Mouse (Mus musculus) midbrain, embryonic 12.5 days (tissue): ENCODE results near the gene Moxd1. TPM values are rescaled to one million over a fixed set of nuclear protein-coding genes. Genes with fewer than 3 reads are reported as not detected.

ENCODE experiments used
- ATAC-seq: fragments of 200-750 bp; cut with Nextera tagmentation; 2 replicates; pipeline ENCODE4 v1.8.0; 2017; ENCODE audit warnings: low read depth, moderate TSS enrichment, moderate library complexity; ENCODE audit not compliant: low FRiP score
- H3K27ac ChIP-seq: fragments of 300-500 bp; sonication (generic); replicated peaks from 2 replicates; pipeline ENCODE4 v1.5.1; 2016; ENCODE audit warnings: mild to moderate bottlenecking
- H3K27me3 ChIP-seq: fragments of 300-500 bp; sonication (generic); 2 replicates; pipeline ENCODE4 v1.6.1; 2016; ENCODE audit warnings: mild to moderate bottlenecking
- H3K36me3 ChIP-seq: fragments of 300-500 bp; sonication (generic); 2 replicates; pipeline ENCODE4 v1.6.1; 2016
- H3K4me1 ChIP-seq: fragments of 300-500 bp; sonication (generic); 2 replicates; pipeline ENCODE4 v1.6.1; 2016
- H3K4me2 ChIP-seq: fragments of 300-500 bp; sonication (generic); replicated peaks from 2 replicates; pipeline ENCODE4 v1.6.1; 2016; ENCODE audit warnings: mild to moderate bottlenecking, moderate library complexity
- H3K4me3 ChIP-seq: fragments of 300-500 bp; sonication (generic); 2 replicates; pipeline ENCODE4 v1.5.1; 2016; ENCODE audit warnings: mild to moderate bottlenecking
- H3K9ac ChIP-seq: fragments of 300-500 bp; sonication (generic); replicated peaks from 2 replicates; pipeline ENCODE4 v1.6.1; 2016; ENCODE audit warnings: mild to moderate bottlenecking, moderate library complexity
- H3K9me3 ChIP-seq: fragments of 300-500 bp; sonication (generic); 2 replicates; pipeline ENCODE4 v1.6.1; 2016; ENCODE audit warnings: mild to moderate bottlenecking
- WGBS: fragments of 180-500 bp; shearing (Covaris S2); methylation state at CpG from one replicate; pipeline ENCODE4 v1.1.7; 2016; 5-methylcytosine and 5-hydroxymethylcytosine counted together
- polyA plus RNA-seq: library from polyadenylated mRNA; unstranded; fragments of >200 nt; fragmentation: Nextera tagmentation; extraction: Ambion mirVana; gene quantifications from 2 replicates; pipeline ENCODE4 v1.2.1, GENCODE M21; 2016

Moxd1 gene
- 1.8 and 2.0 TPM in 2 replicates for polyA plus RNA-seq

- H3K9me3 ChIP-seq: no peaks in the 10 kb centered on the region
- peak within 1 kb of the TSS; percentile 50 for H3K4me3 ChIP-seq
- peaks cover 19% of the 10 kb centered on the region for H3K4me1 ChIP-seq
- H3K27me3 ChIP-seq: peaks cover 41% of the 10 kb centered on the region
- H3K36me3 ChIP-seq: no peaks in the 10 kb centered on the region
- 1% methylated on average over 56 of the region's 56 CpGs for WGBS
- H3K4me2 ChIP-seq: peak within 1 kb of the TSS; percentile 94
- H3K27ac ChIP-seq: no peak within 1 kb of the TSS
- peak within 1 kb of the TSS; percentile 32 for H3K9ac ChIP-seq
- peak; percentile 87 for ATAC-seq
Observed at GRCm38 (mm10) chr10:24223449-24224143, at the start of gene Moxd1. Moxd1 (plus strand) TSS chr10:24223517.

DNA sequence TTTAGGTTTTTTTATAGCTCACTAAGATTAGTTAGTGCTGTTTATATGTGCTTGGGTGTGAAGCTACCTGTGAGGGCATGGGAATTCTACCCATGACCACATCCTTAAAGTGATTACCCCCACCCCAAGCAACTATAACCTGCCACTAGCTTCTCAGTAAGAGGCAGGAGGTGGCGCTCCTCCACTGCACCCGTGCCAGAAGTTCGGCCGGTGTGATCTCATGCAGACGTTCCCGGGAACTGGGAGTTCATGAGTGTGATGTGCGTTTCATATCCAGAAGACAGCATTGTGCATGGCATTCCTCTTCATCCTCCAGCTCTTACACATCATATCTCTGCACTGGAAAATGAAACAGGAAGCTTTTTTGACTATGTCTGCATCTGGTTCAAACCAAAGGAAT, 32.9 kb upstream of the Moxd1 start:
- ATAC-seq: no peak
- Histone ChIP-seq H3K9me3 (no peaks in the 10 kb centered on the region), H3K4me3 (no peak overlapping the region), H3K9ac (no peak overlapping the region), H3K27ac (no peak overlapping the region), H3K27me3 (no peaks in the 10 kb centered on the region), H3K4me2 (no peak overlapping the region), H3K4me1 (no peaks in the 10 kb centered on the region), H3K36me3 (peaks cover 29% of the 10 kb centered on the region)
- WGBS: 60% methylated on average over 7 of the region's 7 CpGs

GRCm38 (mm10) chr10:24191977-24192376, 31.3 kb upstream of the Moxd1 start:
- no peak overlapping the region for H3K9ac ChIP-seq
- H3K4me2 ChIP-seq: no peak overlapping the region
- ATAC-seq: no peak
- H3K9me3 ChIP-seq: no peaks in the 10 kb centered on the region
- H3K4me1 ChIP-seq: no peaks in the 10 kb centered on the region
- H3K4me3 ChIP-seq: no peak overlapping the region
- 57% methylated on average over 1 of the region's 1 CpGs for WGBS
- H3K27ac ChIP-seq: no peak overlapping the region
- H3K36me3 ChIP-seq: peaks cover 15% of the 10 kb centered on the region
- H3K27me3 ChIP-seq: no peaks in the 10 kb centered on the region

GRCm38 (mm10) chr10:24199303-24199702, 24.0 kb upstream of the Moxd1 start:
- H3K4me3 ChIP-seq: no peak overlapping the region
- no peaks in the 10 kb centered on the region for H3K36me3 ChIP-seq
- no peaks in the 10 kb centered on the region; the same call in 1 of the 2 replicates for H3K27me3 ChIP-seq
- H3K9me3 ChIP-seq: no peaks in the 10 kb centered on the region
- H3K9ac ChIP-seq: no peak overlapping the region
- 0 out of 2 replicates have a peak, but pooled peaks cover 3% of the 10 kb centered on the region for H3K4me1 ChIP-seq
- WGBS: 47% methylated on average over 12 of the region's 12 CpGs
- no peak for ATAC-seq
- no peak overlapping the region for H3K4me2 ChIP-seq
- no peak overlapping the region for H3K27ac ChIP-seq

GRCm38 (mm10) chr10:24200099-24200498, 23.2 kb upstream of the Moxd1 start:
- H3K27ac ChIP-seq: no peak overlapping the region
- no peaks in the 10 kb centered on the region; the same call in 1 of the 2 replicates for H3K27me3 ChIP-seq
- no peaks in the 10 kb centered on the region for H3K9me3 ChIP-seq
- ATAC-seq: no peak; the same call in 1 of the 2 replicates
- 0 out of 2 replicates have a peak, but pooled peaks cover 3% of the 10 kb centered on the region for H3K4me1 ChIP-seq
- no peak overlapping the region for H3K4me2 ChIP-seq
- no peaks in the 10 kb centered on the region for H3K36me3 ChIP-seq
- H3K4me3 ChIP-seq: no peak overlapping the region
- no peak overlapping the region for H3K9ac ChIP-seq
- WGBS: 69% methylated on average over 3 of the region's 3 CpGs

DNA sequence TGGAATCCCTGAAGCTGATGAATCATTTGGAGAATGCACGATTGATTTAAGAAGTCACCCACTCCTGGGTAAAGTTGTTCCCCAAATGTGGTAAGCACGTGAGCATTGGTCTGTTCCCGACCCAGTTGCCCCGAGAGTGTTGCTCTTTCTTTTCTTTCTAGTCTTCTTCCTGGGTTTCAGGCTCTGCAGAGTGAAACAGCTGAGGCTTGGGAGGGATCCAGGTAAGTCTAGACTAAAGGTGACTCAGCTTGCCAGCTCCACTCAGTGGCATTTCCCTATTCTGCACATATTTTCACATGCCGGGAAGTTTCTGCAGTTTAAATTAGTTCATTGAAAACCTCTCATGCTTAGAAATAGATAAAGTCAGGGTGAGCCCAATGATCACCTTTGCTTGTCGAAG, 13.2 kb upstream of the Moxd1 start:
- no peak overlapping the region for H3K4me2 ChIP-seq
- no peak overlapping the region for H3K9ac ChIP-seq
- H3K4me3 ChIP-seq: no peak overlapping the region
- no peaks in the 10 kb centered on the region for H3K27me3 ChIP-seq
- no peak for ATAC-seq
- WGBS: 89% methylated on average over 6 of the region's 6 CpGs
- H3K27ac ChIP-seq: no peak overlapping the region
- H3K4me1 ChIP-seq: no peaks in the 10 kb centered on the region
- H3K36me3 ChIP-seq: no peaks in the 10 kb centered on the region
- H3K9me3 ChIP-seq: no peaks in the 10 kb centered on the region

- Histone ChIP-seq H3K27me3 (no peaks in the 10 kb centered on the region), H3K4me1 (no peaks in the 10 kb centered on the region), H3K4me2 (no peak overlapping the region), H3K9ac (no peak overlapping the region), H3K9me3 (no peaks in the 10 kb centered on the region), H3K27ac (no peak overlapping the region), H3K36me3 (no peaks in the 10 kb centered on the region), H3K4me3 (no peak overlapping the region)
- no peak for ATAC-seq
- WGBS: 62% methylated on average over 5 of the region's 5 CpGs
Observed at GRCm38 (mm10) chr10:24213297-24213696, 10.0 kb upstream of the Moxd1 start.

- no peak overlapping the region for H3K4me3 ChIP-seq
- WGBS: 70% methylated on average over 6 of the region's 6 CpGs
- ATAC-seq: no peak
- H3K4me2 ChIP-seq: no peak overlapping the region
- no peak overlapping the region for H3K27ac ChIP-seq
- H3K36me3 ChIP-seq: no peaks in the 10 kb centered on the region
- H3K9ac ChIP-seq: no peak overlapping the region
- H3K4me1 ChIP-seq: peaks cover under 1% of the 10 kb centered on the region; the same call in 1 of the 2 replicates
- peaks cover 15% of the 10 kb centered on the region for H3K27me3 ChIP-seq
- H3K9me3 ChIP-seq: no peaks in the 10 kb centered on the region
Observed at GRCm38 (mm10) chr10:24217558-24218268, 5.6 kb upstream of the Moxd1 start.

GRCm38 (mm10) chr10:24220931-24221330, 2.4 kb upstream of the Moxd1 start:
- peaks cover 12% of the 10 kb centered on the region for H3K4me1 ChIP-seq
- H3K27ac ChIP-seq: no peak overlapping the region
- no peak overlapping the region for H3K4me2 ChIP-seq
- ATAC-seq: no peak
- WGBS: 87% methylated on average over 5 of the region's 5 CpGs
- H3K27me3 ChIP-seq: peaks cover 41% of the 10 kb centered on the region
- H3K36me3 ChIP-seq: no peaks in the 10 kb centered on the region
- no peak overlapping the region for H3K9ac ChIP-seq
- H3K9me3 ChIP-seq: no peaks in the 10 kb centered on the region
- H3K4me3 ChIP-seq: no peak overlapping the region

DNA sequence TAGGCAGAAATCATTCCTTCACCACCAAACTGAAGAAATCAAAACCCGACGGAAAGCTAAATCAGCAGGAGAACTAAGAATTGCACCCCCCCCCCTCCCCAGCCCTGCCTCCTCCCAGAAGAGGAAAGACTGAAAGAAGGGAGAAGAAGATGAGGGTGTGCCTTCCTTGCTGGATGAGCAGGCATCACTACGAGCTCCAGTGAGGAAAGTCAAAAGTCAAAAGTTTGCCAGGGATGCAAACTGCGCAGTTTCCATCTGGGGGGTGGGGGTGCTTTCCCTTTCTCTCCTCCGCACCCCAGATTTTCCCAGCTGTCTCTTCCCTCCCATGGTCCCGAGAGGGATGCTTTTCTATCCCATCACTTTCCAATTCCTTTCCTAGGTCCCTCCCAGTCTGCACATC, 406 bp upstream of the Moxd1 start:
- no peak; the same call in 1 of the 2 replicates for ATAC-seq
- H3K9me3 ChIP-seq: no peaks in the 10 kb centered on the region
- H3K9ac ChIP-seq: peak overlapping the region; percentile 32; the same call in 1 of the 2 replicates
- peaks cover 12% of the 10 kb centered on the region for H3K4me1 ChIP-seq
- peak overlapping the region; percentile 50 for H3K4me3 ChIP-seq
- peaks cover 41% of the 10 kb centered on the region for H3K27me3 ChIP-seq
- H3K27ac ChIP-seq: no peak overlapping the region
- no peaks in the 10 kb centered on the region for H3K36me3 ChIP-seq
- WGBS: 8% methylated on average over 6 of the region's 6 CpGs
- H3K4me2 ChIP-seq: peak overlapping the region; percentile 94

- Histone ChIP-seq H3K4me1 (peaks cover 24% of the 10 kb centered on the region), H3K9ac (no peak overlapping the region), H3K4me2 (no peak overlapping the region), H3K27me3 (peaks cover 41% of the 10 kb centered on the region), H3K9me3 (no peaks in the 10 kb centered on the region), H3K4me3 (no peak overlapping the region), H3K27ac (no peak overlapping the region), H3K36me3 (no peaks in the 10 kb centered on the region)
- no peak for ATAC-seq
- 24% methylated on average over 8 of the region's 8 CpGs for WGBS
Observed at GRCm38 (mm10) chr10:24224591-24224990, 1.3 kb downstream of the Moxd1 start.
